Mouse (Mus musculus): ENCODE data around the gene Nsl1. TPM values are rescaled to one million over a fixed set of nuclear protein-coding genes. Genes with fewer than 3 reads are reported as not detected.

Gene Nsl1
- total RNA-seq, 4 experiments from 2014 or later: 0.12 to 0.70 (median 0.32) TPM

DNA sequence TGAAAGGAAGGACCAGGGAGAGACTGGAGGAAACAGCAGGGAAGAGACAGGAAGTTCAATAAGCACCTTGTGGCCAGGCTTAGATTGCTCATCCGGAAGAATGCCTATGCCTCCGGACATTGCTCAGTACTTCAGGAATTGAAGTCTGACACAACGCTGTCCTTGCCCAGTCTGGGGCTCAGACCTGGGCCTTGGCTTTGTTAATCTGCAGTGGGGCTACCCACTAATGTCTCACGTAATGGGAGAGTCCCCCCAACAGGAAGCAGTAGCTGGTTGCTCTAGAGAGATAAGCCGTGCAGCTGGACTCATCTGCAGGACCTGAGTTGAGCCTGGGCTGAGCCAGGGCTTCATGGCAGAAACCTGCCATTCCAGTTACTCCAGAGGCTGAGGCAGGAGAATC lies 70.1 kb downstream of the Nsl1 start:
- no peak for DNase-seq (ENCODE audit: low spot score in 2 of 2)

- DNase-seq (ENCODE audit: low spot score in 2 of 2): no peak
Observed at GRCm38 (mm10) chr1:191135406-191135805, 72.6 kb downstream of the Nsl1 start.

Other genes with a start within 250 kb of the Nsl1 start
- 10 to 100 TPM; 16.5 to 18.5 (median 17.4) TPM for gene Rps6kc1, start 151.2 kb upstream of the Nsl1 start, total RNA-seq (2022)
- 10 to 100 TPM; 28.5 to 38.6 (median 28.8) TPM for gene Angel2, start 137.9 kb upstream of the Nsl1 start, total RNA-seq (2022)
- gene Vash2, start 83.7 kb upstream of the Nsl1 start, total RNA-seq (2022): under 1 TPM; 0.35 to 0.94 (median 0.68) TPM
- 10 to 100 TPM in 2 of 4 experiments, 1 to 10 TPM in 2; 8.3 to 17.1 (median 10.4) TPM for gene Flvcr1, start 36.9 kb upstream of the Nsl1 start, total RNA-seq (2022)
- not detected for gene Spata45, start 26.4 kb upstream of the Nsl1 start, total RNA-seq (2022)
- 10 to 100 TPM in 3 of 4 experiments, 1 to 10 TPM in 1; 9.9 to 16.6 (median 13.7) TPM for gene Tatdn3, start 80 bp upstream of the Nsl1 start, total RNA-seq (2022)
- gene Batf3, start 34.8 kb downstream of the Nsl1 start, total RNA-seq (2022): not detected
- not detected for gene Fam71a, start 101.8 kb downstream of the Nsl1 start, total RNA-seq (2022)
- gene Atf3, start 155.0 kb downstream of the Nsl1 start, total RNA-seq (2022): 10 to 100 TPM in 1 of 4 experiments, 1 to 10 TPM in 3; 1.9 to 19.3 (median 7.4) TPM